Mouse (Mus musculus): Measurements from ENCODE around the gene Tmem114.

Gene Tmem114

DNA sequence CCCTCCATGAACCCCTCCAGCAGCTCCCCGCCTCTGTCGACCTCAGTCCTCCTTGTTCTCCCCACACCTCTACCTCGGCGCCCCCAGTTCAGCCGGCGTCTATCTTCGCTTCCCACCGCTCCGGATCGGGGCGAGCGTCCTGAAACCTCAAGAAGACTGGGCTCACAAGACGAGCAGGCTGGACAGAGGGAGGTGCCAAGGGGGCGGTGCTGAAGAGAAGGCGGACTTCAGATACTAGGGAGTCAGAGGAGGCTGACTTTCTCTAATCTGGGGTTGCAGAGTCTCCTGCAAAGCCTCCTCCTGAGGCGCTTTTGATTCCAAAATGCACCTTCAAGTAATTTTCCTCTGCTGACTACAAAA, at the start of gene Tmem114:
Tmem114 (minus strand) TSS at position 166 of the 360 bp plus-strand sequence.
- DNase-seq (ENCODE audit: low spot score in 2 of 2) = peak in 1 of 2 experiments; percentile 36

DNA sequence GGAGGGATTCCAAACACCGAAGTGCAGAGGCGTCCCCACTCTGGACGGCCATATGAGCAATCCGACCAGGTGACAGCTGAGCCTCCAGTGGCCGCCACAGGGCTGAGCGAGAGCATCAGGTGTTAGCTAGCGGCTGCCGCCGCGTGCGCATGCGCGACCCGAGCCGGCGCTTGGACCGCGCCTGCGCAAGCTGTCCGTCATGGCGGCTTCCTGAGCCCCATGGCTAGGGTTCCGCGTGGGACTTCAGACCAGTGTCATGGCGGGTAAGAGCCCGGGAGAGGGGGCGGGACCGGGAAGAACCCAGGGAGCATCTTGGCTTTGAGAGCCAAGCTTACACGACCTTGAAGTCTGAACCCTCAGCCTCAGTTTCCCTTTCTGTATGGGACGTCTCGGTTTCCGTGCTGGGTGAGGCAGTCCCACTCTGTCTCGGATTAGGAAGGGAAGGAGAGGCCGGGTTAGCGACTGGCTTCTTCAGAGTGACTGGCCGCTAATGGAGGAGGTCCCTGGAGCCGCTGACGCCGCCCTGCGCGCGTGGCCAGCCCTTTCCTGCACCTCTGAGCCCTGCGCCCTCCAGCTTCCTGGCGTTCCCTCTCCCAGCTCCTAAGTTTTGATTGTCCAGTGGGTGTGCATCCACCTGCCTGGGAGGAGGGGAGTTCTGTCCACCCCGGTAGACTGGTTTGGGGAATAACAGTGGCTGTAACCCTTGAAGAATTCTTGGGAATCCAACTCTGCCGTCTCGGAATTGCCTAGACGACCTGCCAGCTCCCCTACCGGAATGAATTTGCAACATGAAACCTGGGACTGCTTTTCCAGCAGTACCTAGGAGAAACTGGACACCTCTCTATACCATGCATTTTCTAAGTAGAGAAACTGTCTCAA, 45.9 kb upstream of the Tmem114 start, which contains the start of gene Mettl22:
Mettl22 (plus strand) TSS at position 186 of the 879 bp plus-strand sequence.
- DNase-seq (ENCODE audit: low spot score in 2 of 2) = peak; percentile 94

DNA sequence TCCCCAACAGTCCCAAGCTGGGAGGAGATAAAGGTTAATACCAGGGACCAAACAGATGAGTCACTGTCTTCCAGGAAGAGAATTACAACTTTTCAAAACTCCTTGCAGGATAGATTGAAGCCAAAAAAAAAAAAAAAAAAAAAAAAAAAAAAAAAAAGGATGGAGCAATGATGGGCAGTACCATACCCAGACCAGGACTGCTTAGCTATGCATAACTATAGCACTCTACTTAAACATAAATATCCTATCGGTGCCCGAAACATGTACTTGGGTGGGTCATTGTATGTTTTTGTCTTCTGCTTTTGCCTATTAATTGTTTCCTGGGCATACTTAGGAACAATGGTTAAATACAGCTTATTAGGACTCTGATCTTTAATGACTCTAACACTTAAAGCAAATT, 45.2 kb upstream of the Tmem114 start:
- DNase-seq (ENCODE audit: low spot score in 2 of 2) = no peak

DNA sequence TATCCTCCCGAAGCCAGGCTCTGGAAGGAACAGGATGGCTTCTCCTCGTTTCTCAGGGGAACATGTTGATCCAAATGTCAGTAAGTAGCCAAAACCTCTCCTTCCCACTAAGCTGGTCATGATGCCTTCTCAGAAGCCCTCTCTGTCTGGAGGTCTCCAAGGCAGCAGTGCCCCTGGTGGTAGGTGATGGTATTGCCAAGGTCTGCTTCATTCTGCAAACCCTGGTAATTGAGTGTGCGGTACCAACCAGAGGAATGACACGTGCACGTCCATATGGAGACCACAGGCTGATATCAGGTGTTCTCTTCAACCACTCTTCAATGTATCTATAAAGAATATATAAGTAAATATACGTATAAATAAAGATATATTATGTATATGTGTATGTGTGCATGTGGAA, 34.2 kb upstream of the Tmem114 start:
- peak; percentile 28 to 54 for DNase-seq (ENCODE audit: low spot score in 2 of 2)

DNA sequence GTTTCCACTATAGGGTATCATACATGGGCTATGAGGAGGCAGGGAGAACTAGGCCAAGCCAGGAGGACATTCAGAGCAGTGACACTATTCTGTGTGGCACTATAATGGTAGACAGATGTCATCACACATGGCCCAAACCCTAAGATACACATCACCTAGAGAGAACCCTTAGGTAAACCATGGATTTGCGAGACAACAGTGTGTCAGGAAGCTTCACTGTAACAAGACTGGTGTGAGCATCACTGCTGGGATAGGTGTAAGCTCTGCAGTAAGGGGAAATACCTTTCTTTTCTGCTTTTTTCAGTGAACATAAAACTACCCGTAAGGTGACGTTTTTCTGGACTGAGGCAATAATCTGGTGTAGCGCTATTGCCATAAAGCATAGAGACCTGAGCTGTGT, 33.5 kb upstream of the Tmem114 start:
- no peak for DNase-seq (ENCODE audit: low spot score in 2 of 2)

DNA sequence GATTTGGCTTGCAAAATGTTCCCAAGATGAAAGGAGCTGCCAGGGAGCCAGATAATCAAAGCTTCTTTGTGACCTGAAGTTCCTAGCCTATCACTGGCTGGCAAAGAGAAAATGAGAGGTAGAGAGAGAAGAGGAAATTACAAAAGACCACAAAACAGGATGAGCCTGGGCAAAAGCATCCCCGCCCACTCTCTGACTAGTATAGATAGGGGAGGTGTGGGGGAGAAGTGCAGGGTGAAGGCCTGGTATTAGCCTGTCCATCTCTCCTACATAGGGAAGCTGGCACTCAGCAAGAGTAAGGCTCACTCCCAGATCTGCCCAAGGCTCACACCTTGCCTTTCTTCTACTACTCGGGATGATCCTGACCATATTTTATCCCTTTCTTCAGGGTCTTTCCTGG, 30.3 kb upstream of the Tmem114 start:
- DNase-seq (ENCODE audit: low spot score in 2 of 2) = no peak

DNA sequence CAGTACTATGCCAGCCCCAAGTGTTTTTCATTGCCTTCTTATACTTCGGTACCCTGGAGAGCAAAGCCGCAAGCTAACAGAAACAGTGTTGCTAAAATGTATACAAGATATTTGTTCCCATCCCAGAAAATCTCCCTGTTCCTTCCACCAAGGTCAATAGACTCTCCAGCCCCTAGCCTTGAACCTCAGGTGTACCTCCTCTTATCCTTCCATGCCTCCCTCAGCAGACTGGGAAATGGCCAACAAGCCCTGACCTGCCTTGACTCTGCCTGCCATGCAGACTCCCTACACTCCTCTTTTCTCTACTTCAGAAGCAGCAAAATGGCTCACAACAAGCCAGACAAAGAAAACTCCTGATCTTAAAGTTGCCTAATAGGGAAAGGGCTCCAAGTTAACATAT, 28.4 kb upstream of the Tmem114 start:
- DNase-seq (ENCODE audit: low spot score in 2 of 2) = no peak

DNA sequence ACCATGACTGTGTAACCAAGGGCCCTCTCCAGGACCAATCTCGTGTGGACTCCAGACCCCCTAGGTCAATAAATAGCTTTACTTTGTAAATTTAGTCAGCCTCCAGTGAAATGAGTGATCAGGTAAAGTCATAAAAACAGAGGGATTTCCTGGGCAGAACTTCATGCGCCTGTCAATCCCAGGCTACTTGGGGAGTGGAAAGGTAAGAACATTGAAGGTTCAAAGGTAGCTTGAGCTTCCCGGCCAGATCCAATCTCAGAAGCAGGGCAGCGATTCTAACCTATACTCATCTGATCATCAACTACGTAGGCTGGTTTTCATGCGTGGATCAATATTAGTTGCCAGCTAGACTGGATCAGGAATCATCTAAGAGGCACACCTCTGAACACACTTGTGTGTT, 21.3 kb upstream of the Tmem114 start:
- DNase-seq (ENCODE audit: low spot score in 2 of 2) = no peak

DNA sequence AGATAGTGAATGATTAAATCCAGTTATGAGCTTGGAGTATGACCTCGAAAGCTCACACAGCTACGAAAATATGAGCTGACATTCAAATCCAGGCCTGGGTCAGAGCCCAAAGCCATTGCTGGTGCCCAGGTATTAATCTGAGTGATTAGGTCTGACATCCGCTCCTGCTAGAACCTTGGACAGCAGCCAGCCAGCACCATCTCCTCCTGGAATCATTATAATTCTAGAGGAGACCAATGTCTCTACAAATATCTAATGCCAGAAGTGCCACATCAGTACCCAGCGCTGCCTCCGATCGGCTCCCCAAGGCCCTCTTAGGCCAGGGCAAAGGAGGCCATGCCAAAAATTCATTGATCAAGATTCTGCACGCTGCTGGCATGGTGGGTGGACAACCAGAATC, 20.0 kb upstream of the Tmem114 start:
- DNase-seq (ENCODE audit: low spot score in 2 of 2) = no peak

DNA sequence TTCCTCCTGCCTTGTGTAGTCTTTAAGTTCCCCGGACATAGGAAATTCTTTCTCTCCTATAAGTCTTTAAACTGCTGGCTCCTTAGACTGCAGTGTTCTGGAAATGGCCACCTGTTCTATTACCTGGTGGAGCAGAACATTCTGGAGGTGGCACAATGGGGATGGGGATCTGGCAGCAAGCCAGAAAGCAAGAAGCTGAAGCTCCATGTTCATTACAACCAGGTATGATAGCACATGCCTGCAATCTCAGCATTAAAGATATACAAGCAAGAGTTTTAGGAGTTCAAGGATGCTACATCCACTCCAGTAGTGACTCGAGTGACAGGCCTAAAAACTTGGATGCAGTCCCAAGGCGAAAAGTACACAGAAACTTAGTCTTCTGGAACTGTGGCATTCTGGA, 7.7 kb upstream of the Tmem114 start:
- peak in 1 of 2 experiments; percentile 19 for DNase-seq (ENCODE audit: low spot score in 2 of 2)

DNA sequence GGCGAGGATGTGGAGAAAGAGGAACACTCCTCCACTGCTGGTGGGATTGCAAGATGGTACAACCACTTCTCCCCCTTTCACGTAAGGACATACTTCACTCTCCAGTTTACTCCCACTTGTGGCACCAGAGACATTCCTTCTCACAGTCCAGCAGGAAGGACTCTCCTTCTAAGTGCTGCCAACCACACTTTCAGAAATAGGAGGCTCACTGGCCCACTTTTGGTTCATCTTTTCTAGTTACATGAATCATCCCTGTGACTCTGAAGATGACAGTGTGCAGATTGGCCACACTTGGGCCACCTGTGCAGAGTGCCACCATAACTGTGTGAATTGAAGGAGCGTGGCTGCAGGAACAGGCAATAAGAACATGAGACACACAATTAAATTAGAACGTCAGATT, 4.6 kb upstream of the Tmem114 start:
- peak in 1 of 2 experiments; percentile 19 for DNase-seq (ENCODE audit: low spot score in 2 of 2)

DNA sequence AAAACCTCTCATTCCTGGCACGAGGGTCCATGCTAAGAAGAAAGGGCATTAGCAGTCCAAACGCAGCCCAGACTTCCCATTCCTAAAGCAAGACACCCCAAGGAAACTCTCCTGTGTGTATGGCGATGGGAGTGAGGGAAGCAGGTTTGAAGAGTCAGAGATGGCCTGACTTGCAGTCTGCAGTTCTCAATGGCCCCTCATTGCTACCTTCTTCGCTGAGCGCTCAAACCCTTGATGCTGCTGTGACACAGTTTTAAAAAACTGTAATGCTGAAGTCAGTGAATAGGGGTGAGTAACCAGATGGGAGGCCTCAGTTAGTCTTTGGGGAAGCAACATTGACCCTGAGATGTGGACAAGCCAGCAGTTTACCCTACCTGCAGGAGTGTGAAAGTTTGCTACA, 800 bp upstream of the Tmem114 start:
- peak in 1 of 2 experiments; percentile 8 for DNase-seq (ENCODE audit: low spot score in 2 of 2)

DNA sequence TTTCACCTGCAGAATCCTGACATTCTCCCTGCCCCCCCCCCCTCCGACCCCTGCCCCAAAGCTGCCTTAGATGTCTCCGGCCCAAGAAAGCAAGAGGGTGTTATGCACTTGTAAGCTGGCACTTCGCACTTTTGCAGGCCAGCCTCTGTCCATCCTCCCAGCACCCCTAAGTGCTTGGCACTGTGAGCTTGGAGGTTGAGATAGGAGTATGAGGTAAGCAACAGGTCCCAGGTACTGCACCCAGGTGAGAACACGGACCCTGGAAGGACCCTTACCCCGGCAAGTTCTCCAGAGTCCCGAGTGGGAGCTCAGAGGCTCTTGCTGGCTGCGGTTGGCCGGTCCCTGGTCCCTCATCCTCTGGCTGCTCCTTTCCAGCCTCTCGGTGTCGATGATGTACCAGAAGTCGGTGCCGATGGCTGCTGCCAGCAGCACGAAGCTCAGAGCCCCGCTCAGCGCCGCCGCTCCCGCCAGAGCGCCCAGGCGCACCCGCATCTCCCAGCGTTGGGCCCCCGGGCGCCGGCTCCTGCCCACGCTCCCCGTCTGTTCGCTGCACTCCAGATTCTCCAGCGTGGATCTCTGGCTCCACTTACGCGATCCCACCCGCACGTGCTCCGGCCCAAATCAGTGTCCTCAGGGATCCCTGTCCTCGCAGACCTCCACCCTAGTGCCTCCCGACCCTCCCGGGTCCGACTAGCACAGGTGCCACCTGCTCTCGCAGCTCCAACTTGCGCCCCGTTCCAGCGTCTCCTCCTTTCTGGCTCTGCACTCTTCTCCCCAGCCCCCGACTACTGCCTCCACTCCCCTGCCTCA, 570 bp downstream of the Tmem114 start:
- peak; percentile 72 to 76 for DNase-seq (ENCODE audit: low spot score in 2 of 2)

DNA sequence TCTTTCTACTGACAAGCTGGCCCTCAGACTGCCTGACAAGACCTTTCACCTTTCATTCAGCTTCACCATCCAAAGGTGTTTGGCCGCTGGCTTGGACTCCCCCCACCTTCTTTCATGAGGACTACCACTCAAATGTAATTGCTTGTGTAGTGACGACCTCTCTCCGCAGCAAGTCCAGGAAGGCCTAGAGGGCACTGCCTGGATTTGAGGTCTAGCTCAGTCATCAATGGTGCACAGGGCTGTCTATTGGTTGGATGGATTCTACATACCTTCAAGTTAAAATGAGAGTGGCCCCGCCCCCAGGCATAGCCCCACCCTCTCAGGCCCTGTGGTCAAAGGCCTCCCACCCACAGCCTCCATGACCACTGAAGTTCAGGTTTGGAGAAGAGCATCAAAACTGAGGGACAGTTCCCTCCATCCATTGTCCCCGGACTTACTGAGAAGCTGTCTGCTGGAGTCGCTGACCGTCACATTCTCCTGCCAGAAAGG, 1.3 kb downstream of the Tmem114 start:
- DNase-seq (ENCODE audit: low spot score in 2 of 2) = no peak

DNA sequence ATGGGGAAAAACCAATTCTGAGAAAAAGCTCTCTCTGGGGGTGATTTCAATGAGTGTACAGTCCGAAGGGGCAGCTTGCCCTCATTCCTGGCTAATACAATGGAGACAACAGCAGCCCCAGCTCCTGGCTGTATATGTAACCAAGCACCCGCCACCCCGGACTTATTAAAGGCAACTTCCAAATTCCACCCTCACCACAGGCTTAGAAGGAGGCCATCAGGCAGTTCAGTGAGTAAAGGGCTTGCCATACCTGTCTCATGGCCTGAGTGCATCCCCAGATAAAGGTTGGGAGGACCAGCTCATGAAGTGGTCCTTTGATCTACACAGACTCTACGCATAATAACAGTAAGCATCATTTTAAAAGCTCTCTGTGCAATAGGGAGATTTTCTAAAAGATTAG, 4.1 kb downstream of the Tmem114 start:
- peak in 1 of 2 experiments; percentile 11 for DNase-seq (ENCODE audit: low spot score in 2 of 2)

DNA sequence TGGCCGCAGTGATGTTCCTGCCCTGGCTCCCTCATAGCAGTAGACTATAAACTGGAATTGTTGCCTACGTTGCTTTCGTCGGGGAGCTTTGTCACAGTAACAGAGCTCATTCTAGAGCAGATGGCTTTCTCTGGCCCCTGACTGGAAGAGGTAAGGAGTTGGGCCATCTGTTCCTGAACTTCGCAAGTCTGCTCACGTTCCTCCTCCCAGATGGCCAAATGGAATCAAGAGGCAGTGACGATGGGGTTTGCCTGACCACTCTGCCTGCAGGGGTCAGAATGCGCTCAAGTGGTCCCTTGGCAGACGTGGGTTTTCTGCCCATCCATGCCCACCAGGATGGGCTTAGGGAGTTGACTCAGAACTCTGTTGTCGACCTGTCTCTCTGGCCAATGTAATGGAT, 4.6 kb downstream of the Tmem114 start:
- peak in 1 of 2 experiments; percentile 23 for DNase-seq (ENCODE audit: low spot score in 2 of 2)

DNA sequence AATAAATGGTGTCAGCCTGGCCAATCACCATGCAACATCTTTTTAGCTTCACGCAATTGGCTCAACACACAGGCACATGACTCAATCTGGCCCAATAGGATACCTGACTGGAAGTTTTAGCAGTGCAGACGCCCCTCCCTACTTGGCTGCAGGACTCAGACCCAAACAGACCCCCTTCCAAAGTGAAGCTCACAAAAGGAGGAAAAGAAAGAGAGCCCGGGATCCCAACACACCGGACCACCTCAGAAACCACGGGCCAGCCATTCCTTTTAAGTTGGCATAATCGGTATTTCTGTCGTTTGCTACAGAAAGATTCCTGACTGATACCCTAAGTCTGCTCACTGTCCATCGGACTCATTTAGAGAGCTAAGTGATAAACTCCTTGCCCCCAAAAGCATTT, 5.3 kb downstream of the Tmem114 start:
- peak in 1 of 2 experiments; percentile 15 for DNase-seq (ENCODE audit: low spot score in 2 of 2)

DNA sequence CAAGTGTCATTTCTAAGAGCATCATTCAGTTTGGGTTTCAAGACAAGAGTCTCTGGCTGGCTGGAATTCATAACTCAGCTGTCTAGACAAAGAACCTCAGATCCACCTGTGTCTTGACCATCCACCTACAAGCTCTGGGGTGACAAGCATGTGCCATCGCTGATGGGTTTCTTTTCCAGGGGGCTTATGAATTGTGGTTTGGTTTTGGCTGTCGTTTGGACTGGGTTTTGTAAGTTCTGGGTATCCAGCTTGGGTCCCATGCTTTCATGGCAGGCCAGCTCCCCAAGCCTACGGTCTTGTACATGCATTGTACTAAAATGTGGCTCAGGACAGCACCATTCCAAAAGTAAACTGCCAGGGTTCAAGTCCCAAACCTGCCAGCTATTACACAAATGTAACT, 6.8 kb downstream of the Tmem114 start:
- peak in 1 of 2 experiments; percentile 18 for DNase-seq (ENCODE audit: low spot score in 2 of 2)

DNA sequence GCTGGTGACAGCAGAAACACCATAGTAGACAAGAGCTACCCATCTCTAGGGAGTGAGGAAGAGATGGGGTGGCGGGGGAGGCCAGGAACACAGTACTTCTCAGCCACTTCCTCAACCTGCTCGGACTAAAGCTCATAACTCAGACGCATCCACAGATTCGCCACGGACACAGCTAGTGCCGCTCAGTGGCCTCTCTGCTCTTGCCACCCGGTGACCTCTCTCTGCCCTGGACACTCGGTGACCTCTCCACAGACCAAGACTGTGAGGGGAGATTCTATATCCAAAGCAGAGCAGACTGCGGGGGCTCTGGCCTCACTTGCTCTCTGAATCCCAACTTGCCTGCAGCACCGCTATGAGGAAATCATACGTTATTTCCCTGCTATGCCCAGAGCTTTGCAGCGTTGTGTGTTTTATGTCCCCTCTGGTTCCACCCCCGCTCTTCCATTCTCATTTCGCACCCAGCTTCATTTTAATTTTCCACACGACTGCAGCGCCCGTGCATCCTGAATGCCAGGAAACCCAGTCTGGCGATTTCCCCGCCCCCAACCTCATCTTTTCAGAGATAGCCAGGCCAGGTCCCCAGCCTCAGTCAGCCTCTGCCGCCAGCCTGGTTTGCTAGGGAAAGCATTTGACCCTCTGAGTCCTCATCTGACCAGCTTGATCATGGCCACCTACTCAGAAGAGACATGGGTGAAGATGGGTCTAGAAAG, 7.8 kb downstream of the Tmem114 start:
- DNase-seq (ENCODE audit: low spot score in 2 of 2) = peak; percentile 48 to 50

DNA sequence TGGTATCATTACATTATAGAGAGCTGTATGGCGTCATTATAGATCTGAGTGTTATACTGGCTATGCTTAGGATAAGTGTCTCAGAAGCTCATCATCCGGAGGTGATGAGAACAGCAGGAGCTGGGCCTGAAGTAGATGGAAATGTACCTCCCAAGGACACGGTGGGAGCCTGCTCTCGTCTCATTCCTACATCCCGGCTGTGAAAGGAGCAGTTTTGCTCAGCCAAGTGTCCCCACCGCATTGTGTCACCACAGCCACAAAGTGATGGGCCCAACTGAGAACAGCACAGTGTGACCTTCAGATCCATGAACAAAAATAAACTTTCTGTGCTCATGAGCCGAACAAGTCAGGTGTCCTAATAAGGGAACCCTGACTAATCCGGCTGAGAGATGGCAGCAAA, 8.9 kb downstream of the Tmem114 start:
- DNase-seq (ENCODE audit: low spot score in 2 of 2) = peak in 1 of 2 experiments; percentile 16

DNA sequence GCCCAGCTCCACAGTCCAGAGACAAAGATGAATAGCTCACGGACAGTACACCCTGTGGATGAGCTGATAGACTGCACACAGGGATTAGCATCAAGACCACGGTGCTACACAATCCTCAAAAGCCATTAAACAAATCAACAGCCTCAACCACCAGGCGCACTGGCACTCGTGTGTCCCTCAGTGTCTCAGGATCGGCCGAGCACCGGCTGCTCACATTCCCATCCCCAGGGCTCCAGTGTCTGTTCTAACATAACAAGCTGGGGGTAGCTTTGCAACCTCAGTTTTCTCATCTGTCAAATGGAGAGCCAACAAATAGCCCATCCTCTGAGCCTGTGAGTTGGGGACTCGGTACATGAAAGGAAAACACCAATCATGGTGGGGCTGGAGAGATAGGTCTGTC, 11.5 kb downstream of the Tmem114 start:
- DNase-seq (ENCODE audit: low spot score in 2 of 2) = no peak

DNA sequence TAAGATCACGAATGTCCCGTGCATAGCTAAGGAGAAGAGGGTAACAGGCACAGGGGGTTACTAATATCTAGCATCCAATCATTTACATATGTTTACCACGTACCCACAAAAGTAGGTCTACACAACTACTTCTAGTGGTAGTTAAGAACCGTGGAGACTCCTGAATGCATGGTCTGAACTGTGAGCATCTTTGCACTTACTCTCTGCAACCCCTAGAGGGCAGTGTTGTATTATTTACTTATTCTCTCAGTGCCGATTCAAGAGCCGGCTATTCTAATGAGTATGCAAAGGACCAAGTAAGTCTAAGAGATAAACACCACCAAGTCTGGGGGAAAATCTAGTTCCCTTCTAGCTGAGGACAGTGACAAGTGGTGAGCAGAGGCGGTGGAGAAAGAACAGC, 12.7 kb downstream of the Tmem114 start:
- peak; percentile 40 to 56 for DNase-seq (ENCODE audit: low spot score in 2 of 2)

Data from right cerebral cortex, postnatal 10 days (tissue).